Mouse (Mus musculus) hindbrain, embryonic 12.5 days (tissue): Measurements from ENCODE around the gene Stat3. TPM values are rescaled to one million over a fixed set of nuclear protein-coding genes. Genes with fewer than 3 reads are reported as not detected.
A peak's percentile ranks its signal among the peaks of the same experiment; 100 is the strongest.

Experiments
- ATAC-seq: fragments of 200-750 bp; cut with Nextera tagmentation; 2 replicates; pipeline ENCODE4 v1.8.0; 2017; ENCODE audit warnings: moderate TSS enrichment; ENCODE audit not compliant: low FRiP score
- H3K27ac ChIP-seq: fragments of 300-500 bp; sonication (generic); 2 replicates; pipeline ENCODE4 v1.5.1; 2016; ENCODE audit warnings: mild to moderate bottlenecking
- H3K27me3 ChIP-seq: fragments of 300-500 bp; sonication (generic); 2 replicates; pipeline ENCODE4 v1.6.1; 2016; ENCODE audit warnings: mild to moderate bottlenecking
- H3K36me3 ChIP-seq: fragments of 300-500 bp; sonication (generic); 2 replicates; pipeline ENCODE4 v1.6.1; 2016; ENCODE audit warnings: mild to moderate bottlenecking
- H3K4me1 ChIP-seq: fragments of 300-500 bp; sonication (generic); 2 replicates; pipeline ENCODE4 v1.6.1; 2016
- H3K4me2 ChIP-seq: fragments of 300-500 bp; sonication (generic); replicated peaks from 2 replicates; pipeline ENCODE4 v1.6.1; 2016; ENCODE audit warnings: mild to moderate bottlenecking
- H3K4me3 ChIP-seq: fragments of 300-500 bp; sonication (generic); 2 replicates; pipeline ENCODE4 v1.5.1; 2016; ENCODE audit warnings: mild to moderate bottlenecking
- H3K9ac ChIP-seq: fragments of 300-500 bp; sonication (generic); 2 replicates; pipeline ENCODE4 v1.6.1; 2016; ENCODE audit warnings: mild to moderate bottlenecking, moderate library complexity
- H3K9me3 ChIP-seq: fragments of 300-500 bp; sonication (generic); replicated peaks from 2 replicates; pipeline ENCODE4 v1.6.1; 2016; ENCODE audit warnings: mild to moderate bottlenecking
- WGBS: fragments of 180-500 bp; shearing (Covaris S2); methylation state at CpG from one replicate; pipeline ENCODE4 v1.1.7; 2016; 5-methylcytosine and 5-hydroxymethylcytosine counted together
- polyA plus RNA-seq: library from polyadenylated mRNA; unstranded; fragments of >200 nt; fragmentation: Nextera tagmentation; extraction: Ambion mirVana; gene quantifications from 2 replicates; pipeline ENCODE4 v1.2.1, GENCODE M21; 2016

Stat3 gene
- polyA plus RNA-seq, 1 experiment from 2014 or later = 41.4 TPM

DNA sequence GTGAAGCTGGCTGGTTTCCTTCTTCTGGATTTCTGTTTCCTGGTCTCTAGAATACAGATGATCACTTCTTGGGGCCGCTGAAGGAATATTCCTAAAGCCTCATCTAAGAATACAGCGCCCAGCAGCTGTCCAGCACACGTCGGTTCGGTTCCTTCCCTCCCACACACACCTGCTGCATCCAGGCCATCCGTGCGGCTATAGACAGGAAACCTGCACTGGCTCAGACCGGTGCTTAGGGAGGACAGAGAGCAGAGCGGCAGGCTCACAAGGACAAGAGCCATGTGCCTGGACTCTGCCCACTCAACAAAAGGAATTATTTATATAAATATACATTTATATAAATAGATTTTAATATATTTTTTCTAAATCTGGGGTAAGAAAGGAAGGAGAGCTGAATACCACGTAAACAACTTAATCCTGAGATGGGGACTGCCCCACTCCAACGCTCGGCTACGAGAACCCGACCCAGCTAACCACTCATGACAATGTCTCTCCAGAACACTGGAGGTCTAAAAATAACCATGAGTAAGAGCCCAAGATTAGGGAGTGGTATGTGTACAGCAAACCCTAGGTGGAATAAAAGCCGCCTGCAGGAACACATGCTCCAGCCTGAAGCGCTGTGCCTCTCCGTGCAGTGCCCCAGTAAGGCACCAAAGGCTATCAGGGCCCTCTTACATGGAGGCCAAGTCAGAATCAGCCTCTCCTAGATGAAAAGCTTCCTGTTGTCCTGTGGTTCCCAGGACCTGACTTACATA is 26.8 kb downstream of the Stat3 start:
- WGBS = 95% methylated on average over 17 of the region's 17 CpGs
- ATAC-seq = no peak
- no peaks in the 10 kb centered on the region for H3K4me1 ChIP-seq

GRCm38 (mm10) chr11:100908567-100908966 is 30.8 kb downstream of the Stat3 start:
- Histone ChIP-seq H3K4me1 (no peaks in the 10 kb centered on the region), H3K36me3 (peaks cover 36% of the 10 kb centered on the region), H3K27ac (no peak overlapping the region), H3K9ac (no peak overlapping the region), H3K4me2 (no peak overlapping the region), H3K4me3 (no peak overlapping the region), H3K27me3 (no peaks in the 10 kb centered on the region), H3K9me3 (no peaks in the 10 kb centered on the region)
- WGBS = 89% methylated on average over 9 of the region's 9 CpGs
- ATAC-seq = no peak

More for the DNA sequence above, 26.8 kb downstream of the Stat3 start:
- Histone ChIP-seq H3K4me3 (no peak overlapping the region), H3K27me3 (no peaks in the 10 kb centered on the region), H3K9me3 (no peaks in the 10 kb centered on the region), H3K4me2 (no peak overlapping the region), H3K9ac (no peak overlapping the region), H3K36me3 (peaks cover 11% of the 10 kb centered on the region), H3K27ac (no peak overlapping the region)

DNA sequence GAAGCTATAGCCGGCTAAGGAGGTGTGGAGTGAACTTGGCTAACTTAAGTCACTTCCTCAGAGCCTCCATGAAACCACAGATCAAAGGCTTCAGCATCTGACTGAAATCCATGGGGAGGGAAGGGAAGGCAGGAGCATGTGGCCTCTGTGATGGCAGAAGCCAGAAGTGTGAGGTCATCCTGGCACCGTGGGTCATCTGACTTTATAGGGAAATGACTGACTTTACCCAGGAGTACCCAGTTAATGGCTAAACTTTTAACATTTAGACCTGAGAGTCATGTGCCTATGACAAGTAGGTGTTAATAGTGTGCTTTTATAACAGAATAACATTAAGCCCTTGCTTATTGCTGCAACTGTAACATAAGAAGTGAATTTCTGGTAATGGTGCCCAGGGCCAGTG is 31.2 kb downstream of the Stat3 start:
- no peaks in the 10 kb centered on the region for H3K27me3 ChIP-seq
- H3K9me3 ChIP-seq = no peaks in the 10 kb centered on the region
- ATAC-seq = no peak
- no peak overlapping the region for H3K9ac ChIP-seq
- no peak overlapping the region for H3K27ac ChIP-seq
- H3K4me2 ChIP-seq = no peak overlapping the region
- H3K4me1 ChIP-seq = no peaks in the 10 kb centered on the region
- H3K4me3 ChIP-seq = no peak overlapping the region
- WGBS = 84% methylated on average over 2 of the region's 2 CpGs
- H3K36me3 ChIP-seq = peaks cover 40% of the 10 kb centered on the region

GRCm38 (mm10) chr11:100906885-100907284 is 32.5 kb downstream of the Stat3 start:
- ATAC-seq = no peak
- H3K4me3 ChIP-seq = no peak overlapping the region
- no peaks in the 10 kb centered on the region for H3K4me1 ChIP-seq
- H3K36me3 ChIP-seq = peaks cover 50% of the 10 kb centered on the region
- 88% methylated on average over 4 of the region's 4 CpGs for WGBS
- H3K9ac ChIP-seq = no peak overlapping the region
- H3K4me2 ChIP-seq = no peak overlapping the region
- H3K27ac ChIP-seq = no peak overlapping the region
- H3K27me3 ChIP-seq = no peaks in the 10 kb centered on the region
- H3K9me3 ChIP-seq = no peaks in the 10 kb centered on the region

DNA sequence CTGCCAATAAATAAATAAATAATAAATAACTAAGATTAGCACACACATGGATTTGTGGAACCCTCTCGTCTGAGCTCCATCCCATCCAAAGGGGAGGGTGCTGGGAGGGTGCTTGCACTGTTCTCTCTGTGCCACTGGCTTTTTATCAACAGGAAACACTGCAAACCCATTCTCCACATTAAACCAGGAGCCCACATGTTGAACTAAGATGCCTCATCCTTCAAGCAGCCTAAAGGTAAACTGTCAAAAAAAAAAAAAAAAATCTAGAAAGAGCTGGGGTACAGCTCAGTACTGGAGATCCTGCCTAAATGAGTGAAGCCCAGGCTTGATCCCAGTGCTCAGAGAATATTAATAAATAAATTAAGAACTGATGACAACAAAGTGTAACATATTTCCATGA is 33.4 kb downstream of the Stat3 start:
- Histone ChIP-seq H3K9ac (no peak overlapping the region), H3K4me2 (no peak overlapping the region), H3K27me3 (no peaks in the 10 kb centered on the region), H3K9me3 (no peaks in the 10 kb centered on the region), H3K27ac (no peak overlapping the region), H3K36me3 (peaks cover 60% of the 10 kb centered on the region), H3K4me1 (no peaks in the 10 kb centered on the region), H3K4me3 (no peak overlapping the region)
- WGBS = 77% methylated on average over 1 of the region's 1 CpGs
- ATAC-seq = no peak

GRCm38 (mm10) chr11:100904580-100905351 is 34.6 kb downstream of the Stat3 start:
- Histone ChIP-seq H3K4me1 (no peaks in the 10 kb centered on the region), H3K9me3 (no peaks in the 10 kb centered on the region), H3K27ac (no peak overlapping the region), H3K27me3 (no peaks in the 10 kb centered on the region), H3K9ac (no peak overlapping the region), H3K4me3 (no peak overlapping the region), H3K36me3 (peaks cover 63% of the 10 kb centered on the region), H3K4me2 (no peak overlapping the region)
- 64% methylated on average over 20 of the region's 20 CpGs for WGBS
- ATAC-seq = no peak

DNA sequence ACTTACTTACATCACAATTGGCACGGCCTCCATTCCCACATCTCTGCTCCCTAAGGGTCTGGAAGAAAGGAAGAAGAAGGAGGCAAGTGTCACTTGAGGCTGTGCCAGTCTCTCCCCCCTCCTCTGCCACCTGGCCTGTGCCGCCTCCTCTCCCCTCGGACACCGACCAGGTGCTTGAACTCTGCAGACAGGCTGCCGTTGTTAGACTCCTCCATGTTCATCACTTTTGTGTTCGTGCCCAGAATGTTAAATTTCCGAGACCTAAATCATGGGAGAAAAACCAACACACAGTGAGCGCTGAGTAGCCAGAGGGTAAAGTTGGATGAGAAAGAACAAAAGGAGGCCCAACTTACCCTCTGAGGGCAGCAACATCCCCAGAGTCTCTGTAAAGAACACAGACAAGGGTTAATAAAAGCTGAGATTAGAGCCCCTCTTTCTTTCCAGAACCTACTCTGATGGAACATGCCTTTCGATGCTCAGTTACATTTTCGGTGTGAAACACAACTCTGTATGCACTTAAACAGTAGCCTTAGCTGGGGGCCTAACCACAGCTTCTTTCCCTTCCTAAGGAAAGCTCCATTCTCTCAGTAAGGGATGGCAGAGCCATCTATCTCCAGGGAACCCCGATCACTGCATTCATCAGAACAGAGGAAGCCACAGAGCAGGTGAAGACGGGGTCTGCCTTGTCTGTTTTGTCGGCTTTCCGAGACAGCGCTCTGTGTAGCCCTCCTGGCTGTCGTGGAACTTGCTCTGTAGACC is 40.7 kb downstream of the Stat3 start:
- no peaks in the 10 kb centered on the region for H3K9me3 ChIP-seq
- peak overlapping the region; percentile 37; the same call in 1 of the 2 replicates for H3K27ac ChIP-seq
- H3K4me1 ChIP-seq = peaks cover 10% of the 10 kb centered on the region
- H3K4me3 ChIP-seq = no peak overlapping the region
- no peak overlapping the region for H3K9ac ChIP-seq
- ATAC-seq = no peak
- no peak overlapping the region for H3K4me2 ChIP-seq
- no peaks in the 10 kb centered on the region for H3K27me3 ChIP-seq
- WGBS = 61% methylated on average over 16 of the region's 16 CpGs
- peaks cover 36% of the 10 kb centered on the region for H3K36me3 ChIP-seq

DNA sequence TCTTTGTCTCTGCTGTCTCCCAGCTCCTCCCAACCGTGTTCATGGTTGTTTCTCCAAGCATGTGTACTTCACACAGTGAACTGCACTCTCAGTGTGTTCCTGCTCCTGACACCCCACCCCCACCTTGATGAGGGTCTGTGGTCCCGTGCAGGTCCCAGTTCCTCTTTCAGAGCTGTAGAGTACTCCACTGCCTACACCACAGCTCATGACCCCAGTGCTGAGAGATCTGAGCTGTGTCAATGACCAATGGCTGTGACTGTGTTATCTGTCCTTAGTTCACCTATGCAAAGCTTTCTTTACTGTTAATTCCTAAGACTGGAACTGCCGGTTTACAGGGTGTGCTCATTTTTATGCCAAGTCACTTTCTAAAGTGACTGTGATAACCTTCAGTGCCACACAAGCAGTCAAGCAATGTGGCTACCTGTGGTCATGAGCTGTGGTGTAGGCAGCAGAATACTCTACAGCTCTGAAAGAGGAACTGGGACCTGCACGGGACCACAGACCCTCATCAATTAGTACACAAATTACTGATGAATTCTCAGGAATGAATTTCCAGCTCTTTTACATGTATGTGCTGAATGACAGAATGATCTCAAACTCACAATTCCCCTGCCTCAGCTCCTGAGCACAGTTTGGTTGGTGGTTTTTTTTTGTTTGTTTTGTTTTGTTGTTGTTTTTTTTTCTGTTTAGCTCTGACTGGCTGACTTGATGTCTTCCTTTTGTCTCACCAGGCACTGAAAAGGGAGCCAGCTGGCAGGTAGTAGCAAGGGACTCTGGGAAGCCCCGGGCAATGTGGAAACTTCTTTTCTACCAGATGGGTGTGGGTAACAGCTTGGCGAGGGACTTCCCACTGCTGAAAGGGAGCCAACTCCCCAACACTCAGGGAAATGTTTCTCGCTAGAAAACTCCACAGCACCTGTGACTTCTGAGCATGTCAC is 41.8 kb downstream of the Stat3 start:
- H3K9ac ChIP-seq = no peak overlapping the region
- ATAC-seq = no peak
- no peak overlapping the region for H3K4me2 ChIP-seq
- WGBS = 71% methylated on average over 7 of the region's 7 CpGs
- H3K4me1 ChIP-seq = peaks cover 12% of the 10 kb centered on the region
- no peak overlapping the region for H3K4me3 ChIP-seq
- no peaks in the 10 kb centered on the region for H3K9me3 ChIP-seq
- H3K27ac ChIP-seq = no peak overlapping the region
- H3K36me3 ChIP-seq = peaks cover 33% of the 10 kb centered on the region
- H3K27me3 ChIP-seq = no peaks in the 10 kb centered on the region

- Histone ChIP-seq H3K27ac (no peak overlapping the region), H3K36me3 (peaks cover 27% of the 10 kb centered on the region), H3K4me2 (no peak overlapping the region), H3K9me3 (no peaks in the 10 kb centered on the region), H3K27me3 (no peaks in the 10 kb centered on the region), H3K9ac (no peak overlapping the region), H3K4me1 (peaks cover 12% of the 10 kb centered on the region), H3K4me3 (no peak overlapping the region)
- no peak for ATAC-seq
- WGBS = 84% methylated on average over 10 of the region's 10 CpGs
Measured at GRCm38 (mm10) chr11:100896078-100896477, 43.3 kb downstream of the Stat3 start.

DNA sequence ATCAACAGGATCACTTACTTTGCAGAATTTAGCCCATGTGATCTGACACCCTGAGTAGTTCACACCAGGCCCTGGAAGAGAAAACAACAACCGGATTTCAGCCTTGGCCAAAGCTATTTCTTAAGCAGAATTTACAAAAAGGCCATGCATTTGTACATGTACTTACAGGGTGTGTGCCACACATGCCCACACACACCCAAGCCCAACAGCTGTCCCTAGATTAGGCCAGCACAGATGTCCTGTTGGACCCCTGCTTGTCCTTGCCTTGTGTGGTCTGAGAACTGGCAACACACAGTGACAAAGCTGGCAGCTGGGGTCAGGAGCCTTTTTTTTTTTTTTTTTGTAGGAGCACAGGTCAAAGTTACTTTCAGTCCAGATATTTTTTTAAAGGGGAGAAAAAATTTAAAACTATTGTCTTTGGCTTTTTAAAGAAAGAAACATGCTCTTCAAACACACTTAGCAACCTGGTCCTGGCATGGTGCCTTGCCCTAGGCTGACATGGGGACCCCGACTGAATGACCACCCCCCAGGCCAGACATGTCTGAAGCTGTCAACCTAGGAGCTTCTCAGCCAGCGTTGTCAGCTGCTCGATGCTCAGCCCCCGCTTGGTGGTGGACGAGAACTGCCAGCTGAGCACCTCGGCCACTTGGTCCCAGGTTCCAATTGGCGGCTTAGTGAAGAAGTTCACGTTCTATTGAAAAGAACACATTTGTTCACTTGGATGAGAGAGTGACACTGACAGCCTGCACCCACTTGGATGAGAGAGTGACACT is 45.0 kb downstream of the Stat3 start:
- 69% methylated on average over 9 of the region's 9 CpGs for WGBS
- H3K4me3 ChIP-seq = no peak overlapping the region
- H3K9me3 ChIP-seq = no peaks in the 10 kb centered on the region
- H3K4me1 ChIP-seq = peaks cover 12% of the 10 kb centered on the region
- peaks cover 32% of the 10 kb centered on the region for H3K36me3 ChIP-seq
- no peak overlapping the region for H3K9ac ChIP-seq
- H3K4me2 ChIP-seq = no peak overlapping the region
- H3K27me3 ChIP-seq = no peaks in the 10 kb centered on the region
- ATAC-seq = no peak
- no peak overlapping the region for H3K27ac ChIP-seq

GRCm38 (mm10) chr11:100893482-100893881 is 45.9 kb downstream of the Stat3 start:
- Histone ChIP-seq H3K9ac (no peak overlapping the region), H3K36me3 (peaks cover 36% of the 10 kb centered on the region), H3K27me3 (no peaks in the 10 kb centered on the region), H3K4me1 (peaks cover 5% of the 10 kb centered on the region; the same call in 1 of the 2 replicates), H3K27ac (no peak overlapping the region), H3K4me3 (no peak overlapping the region), H3K4me2 (no peak overlapping the region), H3K9me3 (no peaks in the 10 kb centered on the region)
- 13% methylated on average over 9 of the region's 9 CpGs for WGBS
- 0 out of 2 replicates have a peak, but pooled peaks have one; percentile 22 for ATAC-seq
